Mouse (Mus musculus) thymus, postnatal 10 days (tissue): ENCODE data around the gene Gm1110.
"Not testable (repeated sequence)": the region's sequence is repeated elsewhere in the genome, so short reads cannot be mapped to it uniquely, and the experiment has no call there.

Source experiments
- DNase-seq, 2 experiments: peaks; one replicate each; pipeline ENCODE4 v3.0.0; 2021; ENCODE audit warnings: low spot score in 2 of 2

Gm1110 gene

DNA sequence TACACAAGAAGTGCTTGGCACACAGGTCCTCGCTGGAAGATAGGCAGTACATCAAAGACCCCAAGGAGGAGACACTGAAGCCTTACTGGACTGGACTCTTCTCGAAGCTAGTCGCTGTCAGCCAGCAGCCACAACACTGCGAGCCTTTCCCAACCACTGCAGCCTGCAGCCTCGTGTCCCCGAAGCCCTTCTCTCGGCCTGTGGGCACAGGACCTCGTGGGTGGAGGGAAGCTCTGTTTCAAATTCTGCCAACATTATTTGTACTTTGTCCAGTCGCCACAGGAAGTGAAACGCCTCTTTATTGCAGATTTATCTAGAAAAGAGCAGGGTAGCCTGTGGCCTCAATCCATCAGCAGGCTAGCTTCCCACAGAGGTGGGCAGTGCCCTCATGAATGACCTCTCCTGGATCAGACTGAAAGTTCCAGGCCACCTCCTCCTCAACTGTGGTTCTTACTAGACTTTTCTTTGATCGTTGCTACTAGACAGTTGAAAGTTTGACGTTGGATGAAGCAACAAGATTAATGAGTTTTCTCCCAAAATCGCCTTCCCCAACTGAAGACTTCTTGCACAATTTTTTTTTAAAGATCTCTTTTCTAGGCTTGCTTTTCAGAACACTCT lies at the start of gene Gm1110:
TSS of gene Gm1110 (minus strand) at position 203 of the 618 bp plus-strand sequence.
- no peak for DNase-seq

DNA sequence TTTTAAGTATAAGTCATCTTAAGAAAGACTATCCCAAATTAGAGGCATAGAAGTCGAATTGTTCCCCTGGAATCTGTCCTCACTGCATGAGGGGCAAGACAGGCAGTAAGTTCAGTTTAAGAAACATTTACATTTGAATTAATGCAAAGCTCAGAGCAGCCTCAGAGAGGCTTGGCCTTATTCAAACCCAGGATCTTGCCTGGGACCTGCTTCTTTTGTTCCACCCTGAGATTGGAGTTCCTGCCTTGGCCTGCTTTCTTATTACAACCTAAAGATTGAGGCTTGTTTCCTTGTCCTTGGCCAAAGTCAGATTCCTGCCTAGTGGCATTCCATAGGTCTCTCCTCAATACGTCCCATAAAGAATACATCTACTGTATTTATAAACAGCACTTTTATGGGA lies 24.9 kb upstream of the Gm1110 start:
- DNase-seq: no peak

DNA sequence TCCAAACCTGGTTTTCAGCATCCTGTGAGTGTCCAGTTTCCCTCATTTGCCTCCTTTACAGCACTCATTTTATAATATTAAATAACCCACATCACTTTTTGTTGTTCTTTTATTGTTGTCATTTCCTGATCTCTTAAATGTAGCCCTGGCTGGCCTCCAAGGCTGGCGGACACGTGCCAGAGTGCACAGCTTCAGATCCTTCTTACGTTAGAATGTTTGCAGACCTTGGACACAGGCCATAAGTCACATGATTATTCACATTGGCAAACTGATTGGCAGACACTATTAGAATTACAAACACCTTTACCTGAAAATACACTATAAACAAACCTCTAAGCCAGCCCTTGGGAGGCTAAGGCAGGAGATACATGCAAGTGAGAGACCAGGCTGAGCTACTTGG lies 1.2 kb upstream of the Gm1110 start:
- DNase-seq: no peak

DNA sequence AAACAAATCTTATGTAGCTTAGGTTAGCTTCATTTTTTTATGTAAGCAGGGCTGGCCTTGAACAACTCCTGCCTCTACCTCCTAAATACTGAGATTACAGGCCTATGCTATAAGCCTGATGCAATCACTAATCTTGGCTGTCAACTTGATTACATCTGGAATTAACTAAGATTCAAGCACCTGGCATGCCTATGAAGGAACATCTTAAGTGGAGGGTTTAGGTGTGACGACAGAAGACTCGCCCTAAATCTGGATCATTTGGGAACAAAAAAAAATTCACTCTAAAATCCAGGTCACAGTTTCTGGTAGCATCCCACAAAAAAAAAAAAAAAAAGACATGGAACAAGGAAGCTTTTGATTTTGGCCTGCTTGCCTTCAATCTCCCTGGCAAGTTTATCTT lies 3.1 kb downstream of the Gm1110 start:
- no peak for DNase-seq

GRCm38 (mm10) chr9:26913150-26913549 lies 9.8 kb downstream of the Gm1110 start:
- DNase-seq: no peak

GRCm38 (mm10) chr9:26911251-26911650 lies 11.7 kb downstream of the Gm1110 start:
- no peak for DNase-seq

DNA sequence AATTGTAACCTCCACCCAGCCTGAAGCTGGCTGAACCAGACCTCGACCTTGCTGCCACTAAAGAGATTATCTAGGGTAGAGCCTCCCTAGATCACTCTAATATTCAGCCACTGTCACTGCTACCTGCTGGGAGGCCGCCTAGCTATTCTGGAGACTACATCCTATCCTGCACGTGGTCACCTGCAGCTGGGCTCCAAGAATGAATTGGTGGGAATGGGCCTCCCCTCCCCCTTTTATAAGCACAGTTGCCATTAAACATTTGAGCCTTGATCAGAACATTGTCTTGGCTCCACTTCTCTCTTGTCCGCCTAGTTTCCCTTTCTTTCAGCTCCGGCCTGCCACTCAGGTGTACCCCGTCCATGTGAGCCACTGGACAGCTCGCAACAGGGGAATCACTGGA lies 53.1 kb downstream of the Gm1110 start:
- not testable (repeated sequence) for DNase-seq

DNA sequence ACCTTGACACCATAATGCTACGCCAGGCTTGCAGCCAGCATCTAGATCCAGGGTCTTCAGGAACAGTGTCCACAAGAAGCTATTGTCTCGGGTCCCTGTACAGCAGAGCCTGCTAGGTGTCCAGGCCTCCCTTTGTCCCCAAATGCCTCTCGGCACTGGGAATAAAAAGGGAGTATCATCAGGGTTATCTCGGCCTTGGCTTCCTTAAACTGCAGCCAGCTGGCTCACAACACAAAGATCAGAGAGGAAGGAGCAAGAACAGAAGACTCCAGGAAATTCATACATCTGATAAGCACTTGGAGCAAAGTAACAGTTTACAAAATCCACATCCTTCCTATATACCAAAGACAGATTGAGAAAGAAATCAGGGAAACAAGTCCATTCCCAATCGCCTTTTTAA lies 62.2 kb downstream of the Gm1110 start, which contains the start of gene Glb1l3:
TSS of gene Glb1l3 (minus strand) at position 140 of the 400 bp plus-strand sequence.
- no peak for DNase-seq

DNA sequence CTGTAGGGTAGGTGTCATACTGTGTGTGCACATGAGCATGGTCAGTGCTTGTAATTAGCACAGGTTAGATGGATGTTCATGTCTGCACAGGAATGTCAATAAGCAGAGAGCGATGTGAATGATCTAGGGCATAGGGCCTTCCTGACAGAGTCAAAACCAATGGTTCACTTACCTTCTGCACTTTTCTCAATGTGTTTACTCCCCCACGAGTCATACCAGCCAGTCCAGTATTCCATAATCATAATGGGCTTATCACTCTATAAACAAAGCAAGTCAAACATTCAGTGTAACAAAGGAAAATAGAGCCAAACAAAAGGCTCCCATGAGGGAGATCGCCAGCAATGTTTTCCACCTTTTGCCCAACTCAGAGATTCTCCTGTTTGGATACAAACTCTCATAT lies 91.8 kb downstream of the Gm1110 start:
- no peak for DNase-seq
